28 mouse cellular contexts compared by ENCODE assay signal in the genomic region with DNA sequence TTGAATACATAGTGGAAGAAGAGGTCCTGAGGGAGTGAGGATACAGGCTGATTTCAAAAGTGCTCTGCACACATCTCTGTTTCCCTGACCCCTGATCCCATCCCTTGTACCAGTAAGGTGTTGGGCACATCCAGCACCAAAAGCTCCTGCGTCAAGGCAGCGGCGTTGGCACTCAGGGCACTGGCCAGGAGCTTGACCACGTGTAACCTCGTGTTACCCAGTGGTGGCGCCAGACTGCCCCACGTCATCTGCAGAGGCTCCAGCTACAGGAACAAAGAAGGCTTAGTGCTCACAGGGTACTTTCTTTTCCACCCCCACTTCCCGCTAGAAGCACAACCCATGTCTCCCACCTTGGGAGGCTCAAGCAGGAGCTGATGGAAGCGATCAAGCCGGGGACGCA. TPM values are rescaled to one million over a fixed set of nuclear protein-coding genes. Genes with fewer than 3 reads are reported as not detected.
A peak's percentile ranks its signal among the peaks of the same experiment; 100 is the strongest.
DNase-seq lines count a peak whose midpoint lies in the region; ATAC-seq and TF ChIP-seq lines count a peak whose summit lies in the region.
"Had no signal": no experiment of that assay in that cellular context is flagged by ENCODE, and none has a peak within 500 bp of the region (broad histone marks: within the 10 kb centered on the region; RNA-seq: fewer than 3 reads in every experiment).

No protein-coding gene starts in this region.

- no peak for TF ChIP-seq CTCF in cerebellum, adult 2 months (IDR thresholded peaks at IDR 0.05; ENCODE audit: borderline replicate concordance, insufficient read depth, low read depth, low read length)
- 0 out of 2 replicates have a peak, but pooled peaks have one; percentile 18 for TF ChIP-seq CTCF in lung, embryonic 14.5 days (IDR thresholded peaks at IDR 0.05; ENCODE audit: low read depth)
- TF ChIP-seq CTCF in lung, adult 2 months (IDR thresholded peaks at IDR 0.05; ENCODE audit: insufficient read depth, low read length): no peak

- H3K9me3 ChIP-seq in lung, embryonic 14.5 days (ENCODE audit: low read depth, low read length): no peaks in the 10 kb centered on the region
- H3K9me3 ChIP-seq in heart, embryonic 10.5 days: no peaks in the 10 kb centered on the region
- H3K9me3 ChIP-seq: embryonic facial prominence, embryonic 15.5 days; forebrain, embryonic 12.5 days; G1E; heart, embryonic 15.5 days; limb, embryonic 12.5 days; lung, embryonic 15.5 days; midbrain, embryonic 12.5 days had no signal

- 0 out of 2 replicates have a peak overlapping the region, but pooled peaks have one; percentile 13 for H3K27ac ChIP-seq in cerebellum, adult 2 months (ENCODE audit: insufficient read depth, low read length)
- H3K27ac ChIP-seq in lung, embryonic 14.5 days (ENCODE audit: low read depth): no peak overlapping the region
- no peak overlapping the region for H3K27ac ChIP-seq in heart, embryonic 10.5 days
- H3K27ac ChIP-seq: embryonic facial prominence, embryonic 15.5 days; forebrain, embryonic 12.5 days; heart, adult 2 months; heart, embryonic 15.5 days; limb, embryonic 12.5 days; lung, embryonic 15.5 days; macrophage; midbrain, embryonic 12.5 days had no signal

- H3K9ac ChIP-seq in lung, embryonic 14.5 days: no peak overlapping the region
- H3K9ac ChIP-seq: embryonic facial prominence, embryonic 15.5 days; forebrain, embryonic 12.5 days; heart, embryonic 15.5 days; limb, embryonic 12.5 days; lung, embryonic 15.5 days; midbrain, embryonic 12.5 days had no signal

- H3K4me3 ChIP-seq in cerebellum, adult 2 months (replicated peaks; ENCODE audit: insufficient read depth, low read depth, low read length): no peak overlapping the region
- no peak overlapping the region for H3K4me3 ChIP-seq in lung, embryonic 14.5 days (ENCODE audit: low read depth, low read length)
- H3K4me3 ChIP-seq in lung, adult 2 months (replicated peaks; ENCODE audit: extremely low read depth, low read depth, low read length): no peak overlapping the region
- no peak overlapping the region for H3K4me3 ChIP-seq in heart, embryonic 10.5 days
- H3K4me3 ChIP-seq: embryonic facial prominence, embryonic 15.5 days; forebrain, embryonic 12.5 days; heart, adult 2 months; heart, embryonic 15.5 days; limb, embryonic 12.5 days; lung, embryonic 15.5 days; midbrain, embryonic 12.5 days had no signal

- H3K36me3 ChIP-seq in lung, embryonic 14.5 days (ENCODE audit: insufficient read depth): peaks cover 80% of the 10 kb centered on the region
- peaks cover 97% of the 10 kb centered on the region for H3K36me3 ChIP-seq in heart, embryonic 10.5 days

- no peaks in the 10 kb centered on the region; the same call in 1 of the 2 replicates for H3K4me1 ChIP-seq in cerebellum, adult 2 months (ENCODE audit: control insufficient read depth, insufficient read depth, low read length)
- H3K4me1 ChIP-seq in lung, embryonic 14.5 days (ENCODE audit: insufficient read depth): no peaks in the 10 kb centered on the region
- H3K4me1 ChIP-seq in lung, adult 2 months (ENCODE audit: control insufficient read depth, insufficient read depth, low read length): no peaks in the 10 kb centered on the region
- no peaks in the 10 kb centered on the region for H3K4me1 ChIP-seq in heart, embryonic 10.5 days
- H3K4me1 ChIP-seq: embryonic facial prominence, embryonic 15.5 days; forebrain, embryonic 12.5 days; heart, embryonic 15.5 days; limb, embryonic 12.5 days; lung, embryonic 15.5 days; midbrain, embryonic 12.5 days had no signal

- 72% methylated on average over 11 of the region's 11 CpGs for WGBS in cerebellum, adult 2 months
- 82% methylated on average over 11 of the region's 11 CpGs for WGBS in lung, embryonic 14.5 days
- WGBS in lung, adult 2 months: 78% methylated on average over 11 of the region's 11 CpGs
- WGBS in heart, embryonic 10.5 days: 86% methylated on average over 11 of the region's 11 CpGs

- H3K27me3 ChIP-seq in cerebellum, adult 2 months (ENCODE audit: control insufficient read depth, insufficient read depth, low read length): no peaks in the 10 kb centered on the region
- H3K27me3 ChIP-seq in lung, embryonic 14.5 days (ENCODE audit: insufficient read depth, low read length): no peaks in the 10 kb centered on the region
- no peaks in the 10 kb centered on the region for H3K27me3 ChIP-seq in heart, embryonic 10.5 days (ENCODE audit: insufficient read depth, poor library complexity, severe bottlenecking)
- H3K27me3 ChIP-seq: embryonic facial prominence, embryonic 15.5 days; forebrain, embryonic 12.5 days; heart, embryonic 15.5 days; limb, embryonic 12.5 days; lung, embryonic 15.5 days; midbrain, embryonic 12.5 days had no signal

- no peak overlapping the region for H3K4me2 ChIP-seq in lung, embryonic 14.5 days
- H3K4me2 ChIP-seq: embryonic facial prominence, embryonic 15.5 days; forebrain, embryonic 12.5 days; heart, embryonic 15.5 days; limb, embryonic 12.5 days; lung, embryonic 15.5 days; midbrain, embryonic 12.5 days had no signal

- no peak for TF ChIP-seq POLR2A in cerebellum, adult 2 months (IDR thresholded peaks at IDR 0.05; ENCODE audit: borderline replicate concordance, insufficient read depth, low read length)
- no peak for TF ChIP-seq POLR2A in lung, adult 2 months (IDR thresholded peaks at IDR 0.05; ENCODE audit: borderline replicate concordance, extremely low read depth, low read depth, low read length)

- no peak for ATAC-seq in lung, embryonic 14.5 days (ENCODE audit: insufficient read depth)

- no peak for DNase-seq in cerebellum, adult 2 months
- DNase-seq in cerebellum, postnatal 14 days: no peak
- DNase-seq in layer of hippocampus, adult 11-12 months (ENCODE audit: low spot score): peak; percentile 61
- no peak for DNase-seq in layer of hippocampus, postnatal 36 days
- no peak for DNase-seq in lung, embryonic 14.5 days
- DNase-seq in lung, adult 2 months: no peak
- DNase-seq in brain, adult 2 months (ENCODE audit: low read depth, low spot score): peak; percentile 77
- no peak for DNase-seq in heart, embryonic 10.5 days (ENCODE audit: low spot score)
- DNase-seq: adrenal gland, postnatal 14 days; cerebellum, adult 11-12 months; cerebellum, postnatal 36 days; gastrocnemius, postnatal 25 days; heart, adult 2 months; kidney, adult 9 months; kidney, postnatal 4 days; retina, postnatal 1 day had no signal

RNA-seq across cellular contexts. Expression of a gene that starts 9.9 kb away (rescaled TPM):
- 45.2 and 47.9 TPM in 2 replicates for polyA plus RNA-seq in cerebellum, adult 2 months (2012; rRNA removed)
- 10 to 100 TPM; 14.4 to 21.5 TPM for total RNA-seq in layer of hippocampus, postnatal 36 days (2021)
- 1.0 and 1.3 TPM in 2 replicates for polyA plus RNA-seq in lung, embryonic 14.5 days (2014; fragmentation: Nextera tagmentation; extraction: Ambion mirVana)
- polyA plus RNA-seq in lung, adult 2 months (2012; rRNA removed): 10.1 and 14.6 TPM in 2 replicates
- 2.8 and 4.4 TPM in 2 replicates for polyA plus RNA-seq in heart, embryonic 10.5 days (2016; fragmentation: Nextera tagmentation; extraction: Ambion mirVana)

RNA-seq across cellular contexts. Expression of a gene that starts 17.7 kb away (rescaled TPM):
- polyA plus RNA-seq in cerebellum, adult 2 months (2012; rRNA removed): 130 and 136 TPM in 2 replicates
- total RNA-seq in layer of hippocampus, postnatal 36 days (2021): 100 to 1,000 TPM; 134 to 136 TPM
- polyA plus RNA-seq in lung, embryonic 14.5 days (2014; fragmentation: Nextera tagmentation; extraction: Ambion mirVana): 7.6 and 7.8 TPM in 2 replicates
- polyA plus RNA-seq in lung, adult 2 months (2012; rRNA removed): 99.0 and 112 TPM in 2 replicates
- polyA plus RNA-seq in heart, embryonic 10.5 days (2016; fragmentation: Nextera tagmentation; extraction: Ambion mirVana): 8.7 and 16.0 TPM in 2 replicates

RNA-seq across cellular contexts. Expression of a gene that starts 37.3 kb away (rescaled TPM):
- polyA plus RNA-seq in cerebellum, adult 2 months (2012; rRNA removed): 1.4 TPM in 2 replicates
- under 1 TPM; 0.28 to 0.40 TPM for total RNA-seq in layer of hippocampus, postnatal 36 days (2021)
- not detected in 2 replicates for polyA plus RNA-seq in lung, embryonic 14.5 days (2014; fragmentation: Nextera tagmentation; extraction: Ambion mirVana)
- polyA plus RNA-seq in lung, adult 2 months (2012; rRNA removed): 0.08 and 0.14 TPM in 2 replicates
- not detected in 2 replicates for polyA plus RNA-seq in heart, embryonic 10.5 days (2016; fragmentation: Nextera tagmentation; extraction: Ambion mirVana)
- total RNA-seq: adrenal gland, postnatal 14 days; gastrocnemius, postnatal 25 days; heart, adult 2 months; hematopoietic stem cell, adult 5-6 weeks; monocyte, adult 5-6 weeks had no signal
- polyA plus RNA-seq: embryonic facial prominence, embryonic 15.5 days; forebrain, embryonic 12.5 days; G1E; heart, embryonic 15.5 days; limb, embryonic 12.5 days; lung, embryonic 15.5 days; macrophage; neural tube, embryonic 11.5 days; urinary bladder, adult 2 months had no signal

RNA-seq across cellular contexts. Expression of a gene that starts 43.7 kb away (rescaled TPM):
- polyA plus RNA-seq in cerebellum, adult 2 months (2012; rRNA removed): 94.5 and 96.8 TPM in 2 replicates
- 10 to 100 TPM; 85.2 to 87.6 TPM for total RNA-seq in layer of hippocampus, postnatal 36 days (2021)
- polyA plus RNA-seq in lung, embryonic 14.5 days (2014; fragmentation: Nextera tagmentation; extraction: Ambion mirVana): 94.0 and 98.5 TPM in 2 replicates
- 38.8 and 39.6 TPM in 2 replicates for polyA plus RNA-seq in lung, adult 2 months (2012; rRNA removed)
- 105 and 118 TPM in 2 replicates for polyA plus RNA-seq in heart, embryonic 10.5 days (2016; fragmentation: Nextera tagmentation; extraction: Ambion mirVana)

RNA-seq across cellular contexts. Expression of a gene that starts 49.2 kb away (rescaled TPM):
- polyA plus RNA-seq in cerebellum, adult 2 months (2012; rRNA removed): 177 and 182 TPM in 2 replicates
- 100 to 1,000 TPM; 325 to 344 TPM for total RNA-seq in layer of hippocampus, postnatal 36 days (2021)
- polyA plus RNA-seq in lung, embryonic 14.5 days (2014; fragmentation: Nextera tagmentation; extraction: Ambion mirVana): 1.4 and 1.6 TPM in 2 replicates
- 4.1 and 4.9 TPM in 2 replicates for polyA plus RNA-seq in lung, adult 2 months (2012; rRNA removed)
- 0.89 and 1.0 TPM in 2 replicates for polyA plus RNA-seq in heart, embryonic 10.5 days (2016; fragmentation: Nextera tagmentation; extraction: Ambion mirVana)
- total RNA-seq: monocyte, adult 5-6 weeks had no signal
- polyA plus RNA-seq: G1E, macrophage had no signal

Comparison
In these comparisons a context has a peak if more than half of its experiments do, and no peak if none do; other contexts are left out.
1. DNase-seq: peak in layer of hippocampus, adult 11-12 months (single experiment) and brain, adult 2 months (single experiment); none in cerebellum, adult 2 months (0 of 2), cerebellum, postnatal 14 days (0 of 2), layer of hippocampus, postnatal 36 days (0 of 2), lung, embryonic 14.5 days (single experiment), lung, adult 2 months (single experiment) and heart, embryonic 10.5 days (single experiment).